Mouse (Mus musculus): ENCODE measurements around the gene Dlg5. TPM values are rescaled to one million over a fixed set of nuclear protein-coding genes. Genes with fewer than 3 reads are reported as not detected.

Gene Dlg5
- polyA plus RNA-seq, 1 experiment: 32.4 TPM

GRCm38 (mm10) chr14:24164721-24165367 lies 80.9 kb downstream of the Dlg5 start:
- H3K27ac ChIP-seq (ENCODE audit: insufficient read depth, low read length): no peak overlapping the region
- no peaks in the 10 kb centered on the region; the same call in 1 of the 2 replicates for H3K4me1 ChIP-seq (ENCODE audit: control insufficient read depth, insufficient read depth, low read length)
- no peak overlapping the region for H3K4me3 ChIP-seq (replicated peaks; ENCODE audit: insufficient read depth, low read depth, low read length)
- DNase-seq: no peak
- H3K27me3 ChIP-seq (ENCODE audit: control insufficient read depth, insufficient read depth, low read length): no peaks in the 10 kb centered on the region
- WGBS: 94% methylated on average over 8 of the region's 8 CpGs
- TF ChIP-seq CTCF (IDR thresholded peaks at IDR 0.05; ENCODE audit: borderline replicate concordance, insufficient read depth, low read depth, low read length): no peak
- TF ChIP-seq POLR2A (IDR thresholded peaks at IDR 0.05; ENCODE audit: borderline replicate concordance, insufficient read depth, low read length): no peak

DNA sequence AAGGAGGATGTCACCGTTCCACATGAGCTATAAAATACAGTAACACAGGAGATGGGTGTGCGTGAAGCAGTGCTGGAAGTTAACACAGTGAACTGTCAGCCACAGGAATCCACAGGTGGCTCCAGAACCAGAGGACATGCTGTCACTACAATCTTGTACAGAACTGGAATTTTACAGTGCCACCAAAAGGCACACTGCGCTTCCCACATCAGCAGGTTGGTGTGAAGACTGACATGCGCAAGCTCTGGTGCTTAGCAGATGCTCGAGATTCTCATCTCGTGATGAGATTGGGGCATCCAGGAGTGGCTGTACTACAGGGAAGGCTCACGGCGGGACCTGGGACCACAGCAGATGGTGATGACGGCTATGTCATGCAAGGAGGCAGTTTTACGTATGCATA lies 82.9 kb downstream of the Dlg5 start:
- H3K27me3 ChIP-seq (ENCODE audit: control insufficient read depth, insufficient read depth, low read length): no peaks in the 10 kb centered on the region
- H3K4me3 ChIP-seq (replicated peaks; ENCODE audit: insufficient read depth, low read depth, low read length): no peak overlapping the region
- H3K27ac ChIP-seq (ENCODE audit: insufficient read depth, low read length): no peak overlapping the region
- no peak for TF ChIP-seq CTCF (IDR thresholded peaks at IDR 0.05; ENCODE audit: borderline replicate concordance, insufficient read depth, low read depth, low read length)
- TF ChIP-seq POLR2A (IDR thresholded peaks at IDR 0.05; ENCODE audit: borderline replicate concordance, insufficient read depth, low read length): no peak
- WGBS: 86% methylated on average over 10 of the region's 10 CpGs
- H3K4me1 ChIP-seq (ENCODE audit: control insufficient read depth, insufficient read depth, low read length): no peaks in the 10 kb centered on the region; the same call in 1 of the 2 replicates
- no peak for DNase-seq

GRCm38 (mm10) chr14:24148892-24149291 lies 96.8 kb downstream of the Dlg5 start:
- TF ChIP-seq POLR2A (IDR thresholded peaks at IDR 0.05; ENCODE audit: borderline replicate concordance, insufficient read depth, low read length) (no peak), CTCF (IDR thresholded peaks at IDR 0.05; ENCODE audit: borderline replicate concordance, insufficient read depth, low read depth, low read length) (no peak)
- DNase-seq: no peak
- Histone ChIP-seq H3K4me1 (ENCODE audit: control insufficient read depth, insufficient read depth, low read length) (no peaks in the 10 kb centered on the region), H3K4me3 (replicated peaks; ENCODE audit: insufficient read depth, low read depth, low read length) (no peak overlapping the region), H3K27ac (ENCODE audit: insufficient read depth, low read length) (no peak overlapping the region), H3K27me3 (ENCODE audit: control insufficient read depth, insufficient read depth, low read length) (no peaks in the 10 kb centered on the region)
- WGBS: 79% methylated on average over 2 of the region's 2 CpGs

- H3K27ac ChIP-seq (ENCODE audit: insufficient read depth, low read length): no peak overlapping the region
- TF ChIP-seq POLR2A (IDR thresholded peaks at IDR 0.05; ENCODE audit: borderline replicate concordance, insufficient read depth, low read length): no peak
- TF ChIP-seq CTCF (IDR thresholded peaks at IDR 0.05; ENCODE audit: borderline replicate concordance, insufficient read depth, low read depth, low read length): no peak
- H3K4me3 ChIP-seq (replicated peaks; ENCODE audit: insufficient read depth, low read depth, low read length): no peak overlapping the region
- H3K4me1 ChIP-seq (ENCODE audit: control insufficient read depth, insufficient read depth, low read length): no peaks in the 10 kb centered on the region
- H3K27me3 ChIP-seq (ENCODE audit: control insufficient read depth, insufficient read depth, low read length): no peaks in the 10 kb centered on the region
- WGBS: 74% methylated on average over 3 of the region's 3 CpGs
- DNase-seq: no peak
Observed at GRCm38 (mm10) chr14:24144821-24145220, 100.9 kb downstream of the Dlg5 start.

GRCm38 (mm10) chr14:24144421-24144820 lies 101.3 kb downstream of the Dlg5 start:
- H3K4me3 ChIP-seq (replicated peaks; ENCODE audit: insufficient read depth, low read depth, low read length): no peak overlapping the region
- 28% methylated on average over 8 of the region's 8 CpGs for WGBS
- H3K27me3 ChIP-seq (ENCODE audit: control insufficient read depth, insufficient read depth, low read length): no peaks in the 10 kb centered on the region
- no peak for TF ChIP-seq POLR2A (IDR thresholded peaks at IDR 0.05; ENCODE audit: borderline replicate concordance, insufficient read depth, low read length)
- no peak for TF ChIP-seq CTCF (IDR thresholded peaks at IDR 0.05; ENCODE audit: borderline replicate concordance, insufficient read depth, low read depth, low read length)
- no peaks in the 10 kb centered on the region for H3K4me1 ChIP-seq (ENCODE audit: control insufficient read depth, insufficient read depth, low read length)
- DNase-seq: no peak
- no peak overlapping the region for H3K27ac ChIP-seq (ENCODE audit: insufficient read depth, low read length)

GRCm38 (mm10) chr14:24142926-24143430 lies 102.7 kb downstream of the Dlg5 start:
- 89% methylated on average over 3 of the region's 3 CpGs for WGBS

DNA sequence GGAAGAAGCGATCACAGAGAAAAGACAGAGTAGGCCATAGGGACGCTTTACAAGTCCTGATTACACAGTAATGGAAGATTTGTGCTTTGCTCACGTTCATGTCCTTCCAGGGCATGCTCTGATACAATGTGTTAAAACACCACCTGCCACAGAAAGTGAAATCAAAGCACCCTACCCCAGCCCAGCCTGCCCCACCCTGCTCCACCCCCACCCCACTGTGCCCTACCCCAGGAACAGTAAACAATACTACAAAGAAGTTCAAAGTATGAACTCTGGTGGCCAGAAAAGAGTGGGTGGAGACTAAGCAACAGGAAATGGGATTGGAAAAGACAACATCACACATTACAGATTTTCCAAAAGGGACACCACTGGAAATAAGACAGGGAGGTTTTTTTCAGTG lies 104.0 kb downstream of the Dlg5 start:
- H3K27me3 ChIP-seq (ENCODE audit: control insufficient read depth, insufficient read depth, low read length): no peaks in the 10 kb centered on the region
- TF ChIP-seq CTCF (IDR thresholded peaks at IDR 0.05; ENCODE audit: borderline replicate concordance, insufficient read depth, low read depth, low read length) (no peak), POLR2A (IDR thresholded peaks at IDR 0.05; ENCODE audit: borderline replicate concordance, insufficient read depth, low read length) (no peak)
- H3K4me1 ChIP-seq (ENCODE audit: control insufficient read depth, insufficient read depth, low read length): no peaks in the 10 kb centered on the region
- no peak for DNase-seq
- WGBS: 89% methylated on average over 3 of the region's 3 CpGs
- no peak overlapping the region for H3K4me3 ChIP-seq (replicated peaks; ENCODE audit: insufficient read depth, low read depth, low read length)
- H3K27ac ChIP-seq (ENCODE audit: insufficient read depth, low read length): no peak overlapping the region

More at GRCm38 (mm10) chr14:24142926-24143430, 102.7 kb downstream of the Dlg5 start:
- TF ChIP-seq CTCF (IDR thresholded peaks at IDR 0.05; ENCODE audit: borderline replicate concordance, insufficient read depth, low read depth, low read length) (no peak), POLR2A (IDR thresholded peaks at IDR 0.05; ENCODE audit: borderline replicate concordance, insufficient read depth, low read length) (no peak)
- Histone ChIP-seq H3K4me1 (ENCODE audit: control insufficient read depth, insufficient read depth, low read length) (no peaks in the 10 kb centered on the region), H3K27ac (ENCODE audit: insufficient read depth, low read length) (no peak overlapping the region), H3K4me3 (replicated peaks; ENCODE audit: insufficient read depth, low read depth, low read length) (no peak overlapping the region), H3K27me3 (ENCODE audit: control insufficient read depth, insufficient read depth, low read length) (no peaks in the 10 kb centered on the region)
- no peak for DNase-seq

GRCm38 (mm10) chr14:24140297-24140812 lies 105.4 kb downstream of the Dlg5 start:
- TF ChIP-seq POLR2A (IDR thresholded peaks at IDR 0.05; ENCODE audit: borderline replicate concordance, insufficient read depth, low read length): no peak
- TF ChIP-seq CTCF (IDR thresholded peaks at IDR 0.05; ENCODE audit: borderline replicate concordance, insufficient read depth, low read depth, low read length): no peak
- Histone ChIP-seq H3K27ac (ENCODE audit: insufficient read depth, low read length) (no peak overlapping the region), H3K4me3 (replicated peaks; ENCODE audit: insufficient read depth, low read depth, low read length) (no peak overlapping the region), H3K27me3 (ENCODE audit: control insufficient read depth, insufficient read depth, low read length) (no peaks in the 10 kb centered on the region), H3K4me1 (ENCODE audit: control insufficient read depth, insufficient read depth, low read length) (no peaks in the 10 kb centered on the region)
- DNase-seq: no peak
- 83% methylated on average over 8 of the region's 8 CpGs for WGBS

All from cerebellum, adult 2 months (tissue).